Comparison of ENCODE assay signal across 12 mouse cellular contexts in the genomic region with DNA sequence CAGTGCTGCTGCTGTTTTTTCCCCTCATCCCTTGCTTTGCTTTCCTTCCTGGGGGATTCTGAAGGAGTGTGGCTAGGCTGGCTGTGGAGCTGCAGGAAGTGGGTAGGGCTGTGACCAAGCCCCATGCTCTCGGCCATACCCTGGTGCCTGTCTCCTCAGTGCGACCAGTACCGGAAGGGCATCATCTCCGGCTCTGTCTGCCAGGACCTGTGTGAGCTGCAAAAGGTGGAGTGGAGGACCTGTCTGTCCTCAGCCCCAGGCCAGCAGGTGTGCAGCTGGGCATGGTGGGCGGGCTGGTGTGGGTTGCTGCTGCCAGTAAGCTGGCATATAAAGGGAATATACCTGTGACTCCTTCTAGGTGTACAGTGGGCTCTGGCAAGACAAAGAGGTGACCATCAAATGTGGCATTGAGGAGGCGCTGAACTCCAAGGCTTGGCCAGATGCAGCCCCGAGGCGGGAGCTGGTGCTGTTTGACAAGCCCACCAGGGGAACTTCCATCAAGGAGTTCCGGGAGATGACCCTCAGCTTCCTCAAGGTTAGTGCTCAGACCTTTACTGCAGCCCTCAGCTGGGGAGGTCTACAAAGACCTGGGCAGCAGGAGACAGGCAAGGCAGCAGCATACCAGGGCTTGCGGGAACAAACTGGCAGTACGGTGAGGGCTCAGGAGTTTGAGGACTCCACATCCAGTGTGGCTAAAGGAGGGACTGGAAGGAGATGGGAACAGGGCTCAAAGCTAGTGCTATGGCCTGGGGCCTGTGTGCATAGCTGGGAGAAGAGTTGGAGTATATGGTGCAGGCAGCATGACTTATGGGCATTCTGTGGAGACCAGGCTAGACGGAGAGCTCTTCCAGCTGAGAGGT. TPM values are rescaled to one million over a fixed set of nuclear protein-coding genes. Genes with fewer than 3 reads are reported as not detected.
A peak's percentile ranks its signal among the peaks of the same experiment; 100 is the strongest.
DNase-seq lines count a peak whose midpoint lies in the region; ATAC-seq and TF ChIP-seq lines count a peak whose summit lies in the region.
"Had no signal": no experiment of that assay in that cellular context is flagged by ENCODE, and none has a peak within 500 bp of the region (broad histone marks: within the 10 kb centered on the region; RNA-seq: fewer than 3 reads in every experiment).

No protein-coding gene starts in this region.

- no peak for ATAC-seq in hindbrain, embryonic 12.5 days (ENCODE audit: low FRiP score)
- no peak for ATAC-seq in hindbrain, embryonic 11.5 days (ENCODE audit: low FRiP score)
- peak; percentile 51 for ATAC-seq in megakaryocyte, adult 5-6 weeks (ENCODE audit: poor library complexity, severe bottlenecking)
- ATAC-seq: Patski had no signal

- H3K4me3 ChIP-seq in hindbrain, embryonic 12.5 days, result no peak overlapping the region
- no peak overlapping the region for H3K4me3 ChIP-seq in hindbrain, embryonic 11.5 days (ENCODE audit: low read depth, low read length)
- H3K4me3 ChIP-seq in ES-Bruce4 (ENCODE audit: low read depth, low read length), result no peak overlapping the region
- no peak overlapping the region for H3K4me3 ChIP-seq in embryonic fibroblast, embryonic 13.5 days (ENCODE audit: insufficient read depth, low read length)
- H3K4me3 ChIP-seq: heart, embryonic 12.5 days; layer of hippocampus, adult 2 months had no signal

- peak; percentile 5 for TF ChIP-seq POLR2A in ES-Bruce4 (IDR thresholded peaks at IDR 0.05; ENCODE audit: insufficient read depth, low read length)
- TF ChIP-seq POLR2A in embryonic fibroblast, embryonic 13.5 days (IDR thresholded peaks at IDR 0.05; ENCODE audit: low read depth, low read length), result peak; percentile 33; the same call in 1 of the 2 replicates

- no peak for DNase-seq in hindbrain, embryonic 11.5 days (ENCODE audit: low spot score)
- no peak for DNase-seq in ovary, postnatal 10 days (ENCODE audit: low spot score)
- DNase-seq in frontal cortex, adult 2 months (ENCODE audit: extremely low spot score in 1 of 2, low spot score in 1 of 2), result no peak
- DNase-seq in spleen, adult 18-20 months, result no peak
- DNase-seq: thymus, adult 18-20 months had no signal

- H3K9ac ChIP-seq in hindbrain, embryonic 12.5 days, result no peak overlapping the region
- H3K9ac ChIP-seq in hindbrain, embryonic 11.5 days (ENCODE audit: low read depth, low read length), result no peak overlapping the region
- no peak overlapping the region for H3K9ac ChIP-seq in ES-Bruce4 (ENCODE audit: low read depth, poor library complexity, severe bottlenecking)
- H3K9ac ChIP-seq: heart, embryonic 12.5 days had no signal

- no peak for TF ChIP-seq EP300 in ES-Bruce4 (IDR thresholded peaks at IDR 0.05; ENCODE audit: insufficient read depth, low read depth, low read length)

- no peaks in the 10 kb centered on the region for H3K9me3 ChIP-seq in hindbrain, embryonic 12.5 days (replicated peaks)
- no peaks in the 10 kb centered on the region for H3K9me3 ChIP-seq in hindbrain, embryonic 11.5 days (ENCODE audit: control insufficient read depth, low read length)
- no peaks in the 10 kb centered on the region for H3K9me3 ChIP-seq in ES-Bruce4 (replicated peaks; ENCODE audit: control insufficient read depth, insufficient read depth, low read length, poor library complexity, severe bottlenecking)
- H3K9me3 ChIP-seq: heart, embryonic 12.5 days had no signal

- TF ChIP-seq CTCF in ES-Bruce4 (IDR thresholded peaks at IDR 0.05; ENCODE audit: low read depth, low read length), result no peak
- TF ChIP-seq CTCF in embryonic fibroblast, embryonic 13.5 days (IDR thresholded peaks at IDR 0.05; ENCODE audit: borderline replicate concordance, insufficient read depth, low read length), result no peak

- WGBS in hindbrain, embryonic 12.5 days, result 68% methylated on average over 12 of the region's 12 CpGs
- WGBS in hindbrain, embryonic 11.5 days, result 70% methylated on average over 12 of the region's 12 CpGs

- H3K27ac ChIP-seq in hindbrain, embryonic 12.5 days, result 0 out of 2 replicates have a peak overlapping the region, but pooled peaks have one; percentile 30
- no peak overlapping the region for H3K27ac ChIP-seq in hindbrain, embryonic 11.5 days (ENCODE audit: low read depth, low read length)
- no peak overlapping the region for H3K27ac ChIP-seq in ES-Bruce4 (ENCODE audit: insufficient read depth, low read length)
- H3K27ac ChIP-seq in embryonic fibroblast, embryonic 13.5 days (ENCODE audit: insufficient read depth, low read length), result no peak overlapping the region

- no peak overlapping the region for H3K4me2 ChIP-seq in hindbrain, embryonic 12.5 days (replicated peaks)
- H3K4me2 ChIP-seq in hindbrain, embryonic 11.5 days (replicated peaks; ENCODE audit: low read depth, low read length), result no peak overlapping the region
- H3K4me2 ChIP-seq: heart, embryonic 12.5 days had no signal

- peaks cover 58% of the 10 kb centered on the region for H3K36me3 ChIP-seq in hindbrain, embryonic 12.5 days
- peaks cover 4% of the 10 kb centered on the region; the same call in 1 of the 2 replicates for H3K36me3 ChIP-seq in hindbrain, embryonic 11.5 days (ENCODE audit: control insufficient read depth, insufficient read depth, low read length)
- H3K36me3 ChIP-seq in ES-Bruce4 (ENCODE audit: control insufficient read depth, insufficient read depth, low read length, poor library complexity, severe bottlenecking), result peaks cover 32% of the 10 kb centered on the region

- peaks cover 51% of the 10 kb centered on the region for H3K4me1 ChIP-seq in hindbrain, embryonic 12.5 days
- peaks cover 16% of the 10 kb centered on the region for H3K4me1 ChIP-seq in hindbrain, embryonic 11.5 days (replicated peaks; ENCODE audit: control insufficient read depth, insufficient read depth, low read length)
- no peaks in the 10 kb centered on the region for H3K4me1 ChIP-seq in ES-Bruce4 (ENCODE audit: control insufficient read depth, insufficient read depth, low read length)
- H3K4me1 ChIP-seq in embryonic fibroblast, embryonic 13.5 days (ENCODE audit: control insufficient read depth, insufficient read depth, low read length), result peaks cover 8% of the 10 kb centered on the region; the same call in 1 of the 2 replicates

- no peaks in the 10 kb centered on the region for H3K27me3 ChIP-seq in hindbrain, embryonic 12.5 days
- no peaks in the 10 kb centered on the region for H3K27me3 ChIP-seq in hindbrain, embryonic 11.5 days (ENCODE audit: control insufficient read depth, insufficient read depth, low read length)
- no peaks in the 10 kb centered on the region for H3K27me3 ChIP-seq in ES-Bruce4 (ENCODE audit: control insufficient read depth, insufficient read depth, low read length, poor library complexity, severe bottlenecking)
- H3K27me3 ChIP-seq: heart, embryonic 12.5 days; Patski had no signal

RNA-seq across cellular contexts. Expression of a gene that starts 6.6 kb away (rescaled TPM):
- 70.1 and 73.7 TPM in 2 replicates for polyA plus RNA-seq in hindbrain, embryonic 12.5 days (2016; fragmentation: Nextera tagmentation; extraction: Ambion mirVana)
- 38.4 and 45.5 TPM in 2 replicates for polyA plus RNA-seq in hindbrain, embryonic 11.5 days (2014; fragmentation: Nextera tagmentation; extraction: Ambion mirVana)
- 4.9 and 5.3 TPM in 2 replicates for polyA plus RNA-seq in ES-Bruce4 (2011; ENCODE audit: insufficient read depth, insufficient read length, low read depth, missing spikeins)
- 12.0 and 16.3 TPM in 2 replicates for polyA plus RNA-seq in embryonic fibroblast, embryonic 13.5 days (2011; ENCODE audit: insufficient read length, low read depth, missing spikeins)
- 0.33 TPM in 1 of 2 replicates, not detected in the other for total RNA-seq in megakaryocyte, adult 5-6 weeks (2015)
- total RNA-seq in megakaryocyte, adult 5-6 weeks (2017), result 0.11 and 0.33 TPM in 2 replicates
- polyA plus RNA-seq in frontal cortex, adult 2 months (2012; rRNA removed), result 82.4 and 88.0 TPM in 2 replicates

RNA-seq across cellular contexts. Expression of a gene that starts 30.6 kb away (rescaled TPM):
- polyA plus RNA-seq in hindbrain, embryonic 12.5 days (2016; fragmentation: Nextera tagmentation; extraction: Ambion mirVana), result 11.7 and 13.1 TPM in 2 replicates
- 7.3 and 7.5 TPM in 2 replicates for polyA plus RNA-seq in hindbrain, embryonic 11.5 days (2014; fragmentation: Nextera tagmentation; extraction: Ambion mirVana)
- polyA plus RNA-seq in ES-Bruce4 (2011; ENCODE audit: insufficient read depth, insufficient read length, low read depth, missing spikeins), result 19.7 and 21.0 TPM in 2 replicates
- polyA plus RNA-seq in embryonic fibroblast, embryonic 13.5 days (2011; ENCODE audit: insufficient read length, low read depth, missing spikeins), result 21.4 and 22.4 TPM in 2 replicates
- total RNA-seq in megakaryocyte, adult 5-6 weeks (2015), result 37.0 and 41.9 TPM in 2 replicates
- 38.1 and 43.6 TPM in 2 replicates for total RNA-seq in megakaryocyte, adult 5-6 weeks (2017)
- 2.7 and 3.6 TPM in 2 replicates for polyA plus RNA-seq in frontal cortex, adult 2 months (2012; rRNA removed)

RNA-seq across cellular contexts. Expression of a gene that starts 36.2 kb away (rescaled TPM):
- polyA plus RNA-seq in hindbrain, embryonic 12.5 days (2016; fragmentation: Nextera tagmentation; extraction: Ambion mirVana), result not detected in 2 replicates
- polyA plus RNA-seq in hindbrain, embryonic 11.5 days (2014; fragmentation: Nextera tagmentation; extraction: Ambion mirVana), result not detected in 2 replicates
- polyA plus RNA-seq in ES-Bruce4 (2011; ENCODE audit: insufficient read depth, insufficient read length, low read depth, missing spikeins), result not detected in 2 replicates
- not detected in 2 replicates for polyA plus RNA-seq in embryonic fibroblast, embryonic 13.5 days (2011; ENCODE audit: insufficient read length, low read depth, missing spikeins)
- total RNA-seq in megakaryocyte, adult 5-6 weeks (2015), result 0.96 TPM in 1 of 2 replicates, not detected in the other
- total RNA-seq in megakaryocyte, adult 5-6 weeks (2017), result not detected in 2 replicates
- polyA plus RNA-seq in frontal cortex, adult 2 months (2012; rRNA removed), result not detected in 2 replicates
- total RNA-seq: layer of hippocampus, adult 2 months had no signal
- polyA plus RNA-seq: heart, embryonic 12.5 days; Patski had no signal

RNA-seq across cellular contexts. Expression of a gene that starts 48.4 kb away (rescaled TPM):
- polyA plus RNA-seq in hindbrain, embryonic 12.5 days (2016; fragmentation: Nextera tagmentation; extraction: Ambion mirVana), result not detected in 2 replicates
- polyA plus RNA-seq in hindbrain, embryonic 11.5 days (2014; fragmentation: Nextera tagmentation; extraction: Ambion mirVana), result not detected in 2 replicates
- not detected in 2 replicates for polyA plus RNA-seq in ES-Bruce4 (2011; ENCODE audit: insufficient read depth, insufficient read length, low read depth, missing spikeins)
- not detected in 2 replicates for polyA plus RNA-seq in embryonic fibroblast, embryonic 13.5 days (2011; ENCODE audit: insufficient read length, low read depth, missing spikeins)
- 0.36 TPM in 1 of 2 replicates, not detected in the other for total RNA-seq in megakaryocyte, adult 5-6 weeks (2015)
- not detected in 2 replicates for total RNA-seq in megakaryocyte, adult 5-6 weeks (2017)
- polyA plus RNA-seq in frontal cortex, adult 2 months (2012; rRNA removed), result not detected in 2 replicates
- total RNA-seq: layer of hippocampus, adult 2 months had no signal
- polyA plus RNA-seq: Patski had no signal

RNA-seq across cellular contexts. Expression of a gene that starts 55.0 kb away (rescaled TPM):
- polyA plus RNA-seq in hindbrain, embryonic 12.5 days (2016; fragmentation: Nextera tagmentation; extraction: Ambion mirVana), result 61.4 and 72.1 TPM in 2 replicates
- polyA plus RNA-seq in hindbrain, embryonic 11.5 days (2014; fragmentation: Nextera tagmentation; extraction: Ambion mirVana), result 62.7 and 65.2 TPM in 2 replicates
- polyA plus RNA-seq in ES-Bruce4 (2011; ENCODE audit: insufficient read depth, insufficient read length, low read depth, missing spikeins), result 37.7 and 41.1 TPM in 2 replicates
- polyA plus RNA-seq in embryonic fibroblast, embryonic 13.5 days (2011; ENCODE audit: insufficient read length, low read depth, missing spikeins), result 11.0 and 13.7 TPM in 2 replicates
- 1.6 and 3.1 TPM in 2 replicates for total RNA-seq in megakaryocyte, adult 5-6 weeks (2015)
- total RNA-seq in megakaryocyte, adult 5-6 weeks (2017), result 3.7 and 3.9 TPM in 2 replicates
- 123 and 130 TPM in 2 replicates for polyA plus RNA-seq in frontal cortex, adult 2 months (2012; rRNA removed)
